ENCODE assay signal across 8 mouse cellular contexts in genomic region chr13:21179724-21180550, GRCm38 (mm10). TPM values are rescaled to one million over a fixed set of nuclear protein-coding genes. Genes with fewer than 3 reads are reported as not detected.
DNase-seq lines count a peak whose midpoint lies in the region; ATAC-seq lines count a peak whose summit lies in the region.

No protein-coding gene starts in this region.

- H3K27me3 ChIP-seq in hindbrain, embryonic 14.5 days (ENCODE audit: control insufficient read depth, insufficient read depth, low read length): no peaks in the 10 kb centered on the region

- H3K4me1 ChIP-seq in hindbrain, embryonic 14.5 days (replicated peaks; ENCODE audit: control insufficient read depth, insufficient read depth, low read length): peaks cover 25% of the 10 kb centered on the region

- peak; percentile 96 for ATAC-seq in hindbrain, embryonic 14.5 days (ENCODE audit: low FRiP score)

- WGBS in hindbrain, embryonic 14.5 days: under 1% methylated on average over 65 of the region's 80 CpGs

- H3K36me3 ChIP-seq in hindbrain, embryonic 14.5 days (replicated peaks; ENCODE audit: control insufficient read depth, insufficient read depth): peaks cover 29% of the 10 kb centered on the region

- peak overlapping the region; percentile 91 for H3K4me3 ChIP-seq in hindbrain, embryonic 14.5 days (replicated peaks; ENCODE audit: low read length)

- peak; percentile 95 for DNase-seq in R1 (ENCODE audit: low read depth, low spot score)
- peak; percentile 74 to 86 for DNase-seq in cerebellum, postnatal 14 days
- DNase-seq in frontal cortex, postnatal 25 days (ENCODE audit: low spot score in 2 of 2): peak; percentile 79 to 82
- peak; percentile 80 for DNase-seq in hindbrain, embryonic 14.5 days (ENCODE audit: low spot score)
- DNase-seq in left cerebral cortex, adult 18-20 months (ENCODE audit: low spot score in 2 of 2): peak; percentile 74 to 87
- peak; percentile 90 to 91 for DNase-seq in lung, postnatal 4 days
- DNase-seq in retina, postnatal 7 days (ENCODE audit: low read depth, low spot score): peak; percentile 67
- peak; percentile 86 to 94 for DNase-seq in urinary bladder, adult 18-20 months (ENCODE audit: low spot score in 2 of 2)

- H3K27ac ChIP-seq in hindbrain, embryonic 14.5 days: peak overlapping the region; percentile 95

- H3K9me3 ChIP-seq in hindbrain, embryonic 14.5 days (ENCODE audit: control insufficient read depth, low read length): no peaks in the 10 kb centered on the region

- peak overlapping the region; percentile 96 for H3K4me2 ChIP-seq in hindbrain, embryonic 14.5 days (replicated peaks)

- peak overlapping the region; percentile 81 for H3K9ac ChIP-seq in hindbrain, embryonic 14.5 days

RNA-seq across cellular contexts. Expression of gene Trim27, which starts 0.7 kb away (rescaled TPM):
- polyA plus RNA-seq in hindbrain, embryonic 14.5 days (2014; fragmentation: Nextera tagmentation; extraction: Ambion mirVana): 75.5 and 87.8 TPM in 2 replicates
- total RNA-seq in left cerebral cortex, adult 18-20 months (2021): 10 to 100 TPM; 38.6 to 38.8 TPM

RNA-seq across cellular contexts. Expression of gene Olfr1368, which starts 34.3 kb away (rescaled TPM):
- not detected in 2 replicates for polyA plus RNA-seq in hindbrain, embryonic 14.5 days (2014; fragmentation: Nextera tagmentation; extraction: Ambion mirVana)
- not detected for total RNA-seq in left cerebral cortex, adult 18-20 months (2021)

RNA-seq across cellular contexts. Expression of gene Olfr263, which starts 50.5 kb away (rescaled TPM):
- not detected in 2 replicates for polyA plus RNA-seq in hindbrain, embryonic 14.5 days (2014; fragmentation: Nextera tagmentation; extraction: Ambion mirVana)
- total RNA-seq in left cerebral cortex, adult 18-20 months (2021): not detected

Comparison
In these comparisons a context has a peak if more than half of its experiments do, and no peak if none do; other contexts are left out.
1. Peak in every context shown above with its lines: DNase-seq, ATAC-seq, H3K4me3 ChIP-seq and H3K27ac ChIP-seq.